Mouse (Mus musculus) ES-CJ7 (cell line): ENCODE data around the gene Nucb2.

Source experiments
- DNase-seq: peaks from one replicate; pipeline ENCODE4 v3.0.0; 2011; ENCODE audit warnings: low read depth, low spot score

Nucb2 gene

DNA sequence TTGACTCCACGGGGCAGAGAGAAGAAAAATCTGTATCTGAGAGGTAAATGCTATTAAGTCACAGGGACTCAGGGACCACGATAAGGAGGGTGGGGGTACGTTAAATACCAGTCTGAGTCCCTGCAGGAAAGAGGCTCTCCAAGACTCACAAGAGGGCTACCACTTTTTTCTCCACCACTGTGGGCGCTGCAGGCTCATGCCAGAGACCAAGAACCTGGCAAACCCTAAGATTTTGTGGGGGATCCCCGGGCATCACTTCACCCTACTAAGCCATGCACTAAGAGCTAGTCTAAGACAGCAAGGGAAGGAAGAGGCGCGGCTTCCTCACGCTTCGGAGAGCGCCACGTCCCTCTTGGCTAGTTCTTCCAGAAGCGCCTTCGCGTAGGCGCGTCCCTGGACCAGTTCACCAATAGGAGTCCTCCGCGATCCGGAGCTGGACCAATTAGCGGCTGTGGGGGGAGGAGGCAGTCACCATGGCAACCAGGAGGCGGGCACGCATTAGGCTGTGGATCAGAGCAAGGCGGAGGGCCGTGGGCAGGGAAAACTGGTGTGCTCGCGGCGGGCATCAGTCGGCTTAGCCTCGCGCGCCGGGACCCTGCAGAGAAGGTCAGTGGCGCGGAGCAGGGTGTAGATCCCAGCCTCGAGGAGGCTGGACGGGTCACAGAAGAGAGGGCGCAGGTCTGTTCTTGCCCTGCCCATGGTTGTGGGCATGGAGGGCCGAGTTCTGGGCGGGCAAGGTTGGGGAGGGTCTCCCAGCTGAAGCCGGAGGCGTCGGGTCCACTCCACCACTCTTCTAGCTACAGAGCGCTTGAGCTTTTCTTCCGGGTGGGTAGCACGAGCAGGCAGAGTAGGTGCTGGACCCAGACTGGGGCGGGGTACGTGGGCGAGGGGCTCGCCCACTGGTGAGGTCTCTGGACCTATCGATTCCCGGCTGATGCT lies at the start of gene Nucb2:
Gene Nucb2 (plus strand): TSS at position 491 of the 939 bp plus-strand sequence.
- DNase-seq, result peak; percentile 98

GRCm38 (mm10) chr7:116456964-116457363 lies 47.2 kb upstream of the Nucb2 start:
- no peak for DNase-seq

GRCm38 (mm10) chr7:116457391-116457790 lies 46.8 kb upstream of the Nucb2 start:
- no peak for DNase-seq

DNA sequence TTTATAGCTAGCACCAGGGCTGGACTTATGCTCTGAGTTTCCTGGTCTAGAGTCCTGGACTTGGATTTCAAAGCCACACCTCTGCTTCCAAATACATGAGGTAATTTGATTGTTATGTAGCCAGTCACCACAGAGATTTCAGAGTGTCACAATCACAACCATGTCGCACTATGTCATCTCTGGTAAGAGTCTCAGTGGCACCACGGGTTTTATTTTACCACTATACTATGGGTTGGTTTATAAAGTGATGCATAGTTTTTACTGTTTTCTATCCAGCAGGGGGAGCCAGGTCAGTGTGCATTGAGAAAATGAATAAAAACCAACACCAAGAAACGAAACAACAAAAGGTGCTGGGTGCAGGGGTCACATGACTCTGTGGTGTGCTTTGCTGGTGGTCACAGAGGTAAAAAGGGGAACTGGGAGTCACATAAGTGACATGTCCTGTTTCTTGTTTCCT lies 45.2 kb upstream of the Nucb2 start:
- DNase-seq, result no peak

DNA sequence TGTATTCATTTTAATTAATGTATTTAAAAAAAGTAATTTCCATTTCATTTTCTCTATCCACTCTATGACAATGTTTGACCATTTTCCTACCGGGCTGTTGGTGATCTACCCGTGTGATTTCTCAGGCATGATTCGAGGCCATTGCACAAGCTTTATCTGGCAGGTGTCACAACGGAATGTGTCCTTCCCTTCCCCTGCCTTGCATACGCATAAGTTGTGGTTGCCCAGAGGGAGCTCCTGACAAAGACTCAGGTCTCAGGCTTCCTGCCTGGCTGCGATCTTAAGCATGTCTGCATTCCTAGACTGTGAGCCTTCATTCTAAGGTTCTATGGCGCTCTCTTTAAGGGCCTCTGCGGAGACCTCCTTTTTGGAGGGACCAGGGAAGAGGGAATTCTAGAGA lies 42.1 kb upstream of the Nucb2 start:
- peak; percentile 17 for DNase-seq

DNA sequence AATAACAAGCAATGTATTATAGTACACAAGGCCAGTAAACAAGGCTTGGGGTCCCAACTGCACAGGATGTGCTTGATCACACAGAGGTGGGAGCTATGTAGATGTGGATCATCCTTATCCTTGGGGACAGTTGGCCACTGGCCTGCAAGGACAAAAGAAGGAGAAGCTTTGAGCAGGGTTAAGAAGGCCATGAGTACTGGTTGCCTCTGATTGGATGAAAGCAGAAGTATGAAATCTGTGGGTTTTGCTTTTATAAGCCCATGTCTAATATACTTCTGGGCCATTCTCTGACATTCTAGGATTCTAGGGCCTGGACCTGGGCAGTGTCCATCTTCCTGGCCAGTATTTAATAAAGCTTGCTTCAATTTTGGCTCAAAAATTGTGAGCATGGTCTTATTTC lies 28.3 kb upstream of the Nucb2 start:
- no peak for DNase-seq

GRCm38 (mm10) chr7:116476264-116476663 lies 27.9 kb upstream of the Nucb2 start:
- DNase-seq, result no peak

- DNase-seq, result no peak
These were observed 21.1 kb upstream of the Nucb2 start for GRCm38 (mm10) chr7:116483106-116483505.

- no peak for DNase-seq
These were observed 20.4 kb upstream of the Nucb2 start for GRCm38 (mm10) chr7:116483782-116484181.

GRCm38 (mm10) chr7:116484213-116484612 lies 20.0 kb upstream of the Nucb2 start:
- DNase-seq, result no peak

DNA sequence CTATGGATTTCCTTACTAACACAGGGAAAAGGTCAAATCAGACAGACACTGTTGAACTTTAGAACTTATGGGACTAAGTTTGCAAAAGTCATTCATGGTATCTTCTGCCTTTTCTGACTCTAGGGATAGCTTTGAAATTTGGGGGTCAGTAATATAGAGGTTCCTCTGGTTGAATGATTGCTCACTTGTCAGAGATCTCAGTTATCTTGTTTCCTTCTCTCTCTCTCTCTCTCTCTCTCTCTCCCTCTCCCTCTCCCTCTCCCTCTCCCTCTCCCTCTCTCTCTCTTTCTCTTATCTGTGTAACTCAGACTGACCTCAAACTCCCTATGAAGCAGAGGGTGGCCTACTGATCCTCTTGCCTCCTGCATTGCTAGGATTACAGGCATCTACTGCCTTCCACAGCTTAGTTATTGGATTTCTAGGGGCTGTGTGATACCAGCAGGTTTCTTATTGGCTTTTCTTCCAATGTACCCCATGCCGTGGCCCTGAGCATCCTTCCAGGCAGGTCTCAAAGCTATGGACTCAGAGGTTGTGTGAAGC lies 19.0 kb upstream of the Nucb2 start:
- no peak for DNase-seq

DNA sequence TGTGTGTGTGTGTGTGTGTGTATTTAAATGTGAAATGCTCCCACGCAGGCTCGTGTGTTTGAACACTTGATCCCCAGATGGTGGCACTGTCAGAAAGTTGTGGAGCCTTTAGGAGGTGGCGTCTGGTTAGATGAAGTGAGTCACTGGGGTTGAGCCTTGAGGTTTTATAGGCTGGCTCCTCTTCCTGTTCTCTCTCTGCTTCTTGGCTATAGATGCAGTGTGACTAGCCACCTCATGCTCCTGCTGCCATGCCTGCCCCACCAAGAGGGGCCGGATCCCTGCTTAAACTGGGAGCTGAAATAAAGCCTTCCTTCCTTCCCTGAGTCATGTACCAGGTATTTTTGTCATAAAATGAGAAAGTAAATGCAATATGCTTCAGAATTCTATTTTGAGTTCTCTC lies 13.1 kb upstream of the Nucb2 start:
- no peak for DNase-seq

- DNase-seq, result no peak
These were observed 10.7 kb upstream of the Nucb2 start for GRCm38 (mm10) chr7:116493267-116494003.

GRCm38 (mm10) chr7:116494618-116495017 lies 9.6 kb upstream of the Nucb2 start:
- no peak for DNase-seq

DNA sequence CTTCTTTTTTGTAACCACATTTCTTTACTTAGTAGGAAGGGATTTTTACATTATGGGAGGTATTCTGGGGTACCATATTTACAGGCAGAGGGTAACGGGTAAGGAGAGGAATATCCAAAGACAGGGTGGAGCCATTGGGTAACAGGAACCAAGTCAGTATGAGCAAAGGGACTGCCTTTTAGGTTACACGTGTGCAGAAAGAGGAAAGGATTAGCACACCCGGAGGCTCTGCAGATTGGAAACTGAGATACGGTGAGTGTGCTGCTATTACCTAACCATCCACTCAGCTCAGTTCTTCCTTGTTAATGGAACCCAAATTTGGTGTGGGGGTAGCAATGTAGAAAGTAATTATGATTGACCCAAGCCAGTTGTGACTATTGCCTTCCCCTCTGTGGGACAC lies 7.4 kb upstream of the Nucb2 start:
- no peak for DNase-seq

DNA sequence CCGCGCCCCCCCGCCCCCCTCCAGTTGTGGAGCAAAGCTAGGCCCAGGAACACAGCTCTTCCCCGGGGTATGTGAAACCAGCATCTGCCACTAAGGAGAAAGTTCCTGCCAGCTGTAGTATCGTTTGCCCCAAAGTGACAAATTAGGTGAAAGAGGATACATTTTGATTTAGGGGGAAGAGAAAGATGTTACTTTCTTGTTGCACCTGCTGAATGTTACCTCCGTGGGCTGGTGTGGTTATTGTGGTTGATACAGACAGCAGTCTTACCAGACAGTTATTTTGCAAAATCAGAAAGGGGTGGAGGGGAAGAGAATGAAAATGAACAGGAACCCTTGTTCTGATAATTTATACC lies 625 bp downstream of the Nucb2 start:
- no peak for DNase-seq

GRCm38 (mm10) chr7:116514030-116514429 lies 9.9 kb downstream of the Nucb2 start:
- no peak for DNase-seq

- no peak for DNase-seq
These were observed 10.4 kb downstream of the Nucb2 start for GRCm38 (mm10) chr7:116514546-116514945.

- DNase-seq, result no peak
These were observed 10.9 kb downstream of the Nucb2 start for GRCm38 (mm10) chr7:116515059-116515458.

DNA sequence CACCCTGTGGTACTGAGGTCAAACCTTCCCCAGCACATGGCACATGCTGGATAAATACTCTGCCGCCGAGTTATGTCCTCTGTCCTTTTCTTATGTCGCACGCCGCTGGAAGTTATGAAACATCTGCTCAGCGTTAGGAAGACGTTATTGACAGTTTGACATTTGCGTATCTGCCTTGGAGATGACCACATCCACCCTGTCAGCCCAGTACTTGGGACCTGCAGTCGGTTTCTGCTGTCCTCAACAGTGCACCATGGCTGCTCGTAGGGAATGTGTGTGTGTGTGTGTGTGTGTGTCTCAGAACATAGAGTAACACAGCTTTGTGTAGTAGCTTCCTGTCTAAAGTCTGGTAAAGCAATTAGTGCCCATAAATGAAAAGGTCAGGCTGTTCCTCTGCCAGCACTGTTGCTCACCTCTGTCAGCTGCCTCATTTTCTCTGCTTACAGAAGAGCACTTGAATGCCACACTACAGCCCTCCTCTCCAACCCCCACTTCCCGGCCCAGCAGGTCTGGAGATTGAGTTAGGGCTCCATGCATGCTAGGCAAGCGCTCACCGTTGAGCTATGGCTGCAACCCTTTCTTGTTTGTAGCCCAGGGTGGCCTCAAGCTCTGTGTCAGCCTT lies 11.5 kb downstream of the Nucb2 start:
- DNase-seq, result no peak

GRCm38 (mm10) chr7:116517240-116517639 lies 13.1 kb downstream of the Nucb2 start:
- DNase-seq, result no peak

DNA sequence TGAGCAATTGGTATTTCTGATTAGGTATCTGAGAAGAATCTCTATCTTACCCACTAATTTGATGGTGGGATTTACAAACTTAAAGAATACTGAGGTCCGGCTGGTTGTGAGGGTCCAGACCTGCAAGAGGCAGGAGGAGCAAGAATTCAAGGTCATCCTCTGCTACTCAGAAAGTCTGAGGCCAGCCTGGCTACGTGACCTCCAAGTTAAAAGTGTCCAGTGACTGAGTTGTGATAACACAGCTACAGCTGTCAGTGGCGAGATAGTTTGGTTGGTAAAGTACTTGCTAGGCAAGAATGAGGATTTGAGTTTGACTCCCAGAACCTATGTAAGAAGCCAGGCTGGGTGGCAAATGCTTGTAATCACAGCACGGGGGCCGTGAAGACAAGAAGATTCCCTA lies 14.0 kb downstream of the Nucb2 start:
- no peak for DNase-seq
